30 mouse cellular contexts compared by ENCODE assay signal in genomic region chr9:83922076-83922475, GRCm38 (mm10). TPM values are rescaled to one million over a fixed set of nuclear protein-coding genes. Genes with fewer than 3 reads are reported as not detected.
DNase-seq lines count a peak whose midpoint lies in the region; ATAC-seq and TF ChIP-seq lines count a peak whose summit lies in the region.
"Had no signal": no experiment of that assay in that cellular context is flagged by ENCODE, and none has a peak within 500 bp of the region (broad histone marks: within the 10 kb centered on the region; RNA-seq: fewer than 3 reads in every experiment).

No protein-coding gene starts in this region.

- TF ChIP-seq POLR2A in liver, adult 2 months (IDR thresholded peaks at IDR 0.05; ENCODE audit: extremely low read depth, insufficient read depth, low read length) = no peak

- H3K9me3 ChIP-seq in liver, postnatal 0 days (ENCODE audit: low read length) = no peaks in the 10 kb centered on the region
- H3K9me3 ChIP-seq: embryonic facial prominence, embryonic 13.5 days; forebrain, embryonic 13.5 days; heart, embryonic 12.5 days; hindbrain, embryonic 13.5 days; limb, embryonic 13.5 days; liver, embryonic 12.5 days had no signal

- no peaks in the 10 kb centered on the region; the same call in 1 of the 2 replicates for H3K79me2 ChIP-seq in liver, adult 2 months (ENCODE audit: control insufficient read depth, insufficient read depth, low read length)
- H3K79me2 ChIP-seq in C2C12 (ENCODE audit: control insufficient read depth, insufficient read depth) = no peaks in the 10 kb centered on the region

- H3K9ac ChIP-seq in liver, adult 2 months (ENCODE audit: low read depth, low read length) = no peak overlapping the region
- no peak overlapping the region for H3K9ac ChIP-seq in liver, postnatal 0 days (replicated peaks)
- H3K9ac ChIP-seq: embryonic facial prominence, embryonic 13.5 days; forebrain, embryonic 13.5 days; heart, embryonic 12.5 days; hindbrain, embryonic 13.5 days; limb, embryonic 13.5 days; liver, embryonic 12.5 days had no signal

- no peak for ATAC-seq in liver, postnatal 0 days
- ATAC-seq in megakaryocyte, adult 5-6 weeks (ENCODE audit: poor library complexity, severe bottlenecking) = no peak
- ATAC-seq: forebrain, embryonic 13.5 days; intestine, postnatal 0 days; liver, embryonic 12.5 days; midbrain, embryonic 16.5 days had no signal

- WGBS in liver, adult 2 months = 19% methylated on average over 3 of the region's 3 CpGs
- WGBS in liver, postnatal 0 days (ENCODE audit: insufficient replicate concordance) = 64% methylated on average over 3 of the region's 3 CpGs

- H3K27ac ChIP-seq in liver, adult 2 months (replicated peaks; ENCODE audit: insufficient read depth, low read depth, low read length) = no peak overlapping the region
- no peak overlapping the region for H3K27ac ChIP-seq in liver, postnatal 0 days (ENCODE audit: low read depth)
- H3K27ac ChIP-seq: embryonic facial prominence, embryonic 13.5 days; forebrain, embryonic 13.5 days; heart, adult 2 months; hindbrain, embryonic 13.5 days; kidney, postnatal 0 days; limb, embryonic 13.5 days; liver, embryonic 12.5 days had no signal

- H3K79me3 ChIP-seq in C2C12 (ENCODE audit: low read depth) = no peaks in the 10 kb centered on the region

- no peak overlapping the region for H3ac ChIP-seq in C2C12 (ENCODE audit: control insufficient read depth, insufficient read length, low read depth)

- peaks cover 6% of the 10 kb centered on the region; the same call in 1 of the 2 replicates for H3K4me1 ChIP-seq in liver, adult 2 months (ENCODE audit: control insufficient read depth, insufficient read depth, low read length)
- 0 out of 2 replicates have a peak, but pooled peaks cover 3% of the 10 kb centered on the region for H3K4me1 ChIP-seq in liver, postnatal 0 days (ENCODE audit: insufficient read depth)
- H3K4me1 ChIP-seq: heart, embryonic 12.5 days had no signal

- no peak for TF ChIP-seq EP300 in liver, postnatal 0 days (IDR thresholded peaks at IDR 0.05; ENCODE audit: low read depth)

- DNase-seq in liver, adult 2 months (ENCODE audit: extremely low read depth, low read depth, low spot score) = peak; percentile 79
- no peak for DNase-seq in liver, postnatal 0 days
- peak; percentile 30 for DNase-seq in adipocyte (ENCODE audit: low spot score)
- DNase-seq in ovary, postnatal 36 days (ENCODE audit: low spot score) = no peak
- DNase-seq in frontal cortex, adult 2 months (ENCODE audit: extremely low spot score in 1 of 2, low spot score in 1 of 2) = no peak
- DNase-seq: adrenal gland, postnatal 10 days; cerebellum, adult 8-10 months; cerebellum, postnatal 36 days; embryo, embryonic 11 days; gastrocnemius, postnatal 25 days; heart, adult 2 months; heart, postnatal 4 days; kidney, postnatal 4 days; lung, adult 18-20 months; lung, postnatal 14 days; right cerebral cortex, adult 18-20 months; thymus, postnatal 4 days had no signal

- no peaks in the 10 kb centered on the region for H3K27me3 ChIP-seq in liver, adult 2 months (ENCODE audit: control insufficient read depth, insufficient read depth, low read length)
- H3K27me3 ChIP-seq in liver, postnatal 0 days (ENCODE audit: insufficient read depth, low read length) = no peaks in the 10 kb centered on the region
- H3K27me3 ChIP-seq in C2C12 (ENCODE audit: control insufficient read depth, insufficient read depth, insufficient read length) = no peaks in the 10 kb centered on the region
- H3K27me3 ChIP-seq: embryonic facial prominence, embryonic 13.5 days; forebrain, embryonic 13.5 days; heart, embryonic 12.5 days; hindbrain, embryonic 13.5 days; limb, embryonic 13.5 days; liver, embryonic 12.5 days had no signal

- no peak overlapping the region for H3K4me3 ChIP-seq in liver, adult 2 months (ENCODE audit: insufficient read depth, low read depth, low read length)
- H3K4me3 ChIP-seq in liver, postnatal 0 days (ENCODE audit: low read depth, low read length) = no peak overlapping the region
- no peak overlapping the region for H3K4me3 ChIP-seq in C2C12 (ENCODE audit: insufficient read depth, poor library complexity, severe bottlenecking)
- H3K4me3 ChIP-seq: embryonic facial prominence, embryonic 13.5 days; erythroblast, embryonic 14.5 days; forebrain, embryonic 13.5 days; heart, adult 2 months; heart, embryonic 12.5 days; hindbrain, embryonic 13.5 days; limb, embryonic 13.5 days; liver, embryonic 12.5 days had no signal

- H3K36me3 ChIP-seq in liver, adult 2 months (ENCODE audit: control insufficient read depth, insufficient read depth, low read length) = no peaks in the 10 kb centered on the region
- no peaks in the 10 kb centered on the region for H3K36me3 ChIP-seq in liver, postnatal 0 days (replicated peaks; ENCODE audit: insufficient read depth, low read length)
- no peaks in the 10 kb centered on the region for H3K36me3 ChIP-seq in C2C12 (ENCODE audit: control insufficient read depth, insufficient read depth)
- H3K36me3 ChIP-seq: embryonic facial prominence, embryonic 13.5 days; heart, embryonic 12.5 days; hindbrain, embryonic 13.5 days; limb, embryonic 13.5 days; liver, embryonic 12.5 days had no signal

- H3K4me2 ChIP-seq in liver, postnatal 0 days (ENCODE audit: low read depth, low read length) = no peak overlapping the region
- H3K4me2 ChIP-seq: embryonic facial prominence, embryonic 13.5 days; forebrain, embryonic 13.5 days; heart, embryonic 12.5 days; hindbrain, embryonic 13.5 days; limb, embryonic 13.5 days; liver, embryonic 12.5 days; midbrain, embryonic 11.5 days had no signal

- TF ChIP-seq CTCF in liver, adult 2 months (IDR thresholded peaks at IDR 0.05; ENCODE audit: low read depth, low read length) = no peak
- no peak for TF ChIP-seq CTCF in liver, postnatal 0 days (IDR thresholded peaks at IDR 0.05; ENCODE audit: low read depth)
- TF ChIP-seq CTCF in C2C12 (IDR thresholded peaks at IDR 0.05; ENCODE audit: control insufficient read depth, insufficient read depth, insufficient read length) = no peak

TF ChIP-seq in C2C12, 6 proteins besides CTCF, POLR2A, EP300 and RAD21:
- TF ChIP-seq CEBPB (IDR thresholded peaks at IDR 0.05; ENCODE audit: low read depth) (peak; percentile 33), MAX (IDR thresholded peaks at IDR 0.05) (no peak)

RNA-seq across cellular contexts. Expression of gene Bckdhb, which starts 2.9 kb away (rescaled TPM):
- total RNA-seq in liver, adult 2 months (2014; rRNA removed) = 85.8 and 99.6 TPM in 2 replicates
- 66.0 and 76.8 TPM in 2 replicates for polyA plus RNA-seq in liver, adult 2 months (2012; rRNA removed)
- 123 and 134 TPM in 2 replicates for polyA plus RNA-seq in liver, postnatal 0 days (2015; fragmentation: Nextera tagmentation; extraction: Ambion mirVana)
- polyA plus RNA-seq in C2C12 (2012; fragmentation: generic; extraction: Trizol) = 1.8 TPM
- total RNA-seq in megakaryocyte, adult 5-6 weeks (2015) = 5.5 and 8.8 TPM in 2 replicates
- total RNA-seq in megakaryocyte, adult 5-6 weeks (2017) = 3.6 and 4.8 TPM in 2 replicates
- polyA plus RNA-seq in frontal cortex, adult 2 months (2012; rRNA removed) = 34.8 and 40.1 TPM in 2 replicates

Comparison
In these comparisons a context has a peak if more than half of its experiments do, and no peak if none do; other contexts are left out.
1. DNase-seq: peak in liver, adult 2 months (single experiment) and adipocyte (single experiment); none in liver, postnatal 0 days (single experiment), ovary, postnatal 36 days (single experiment) and frontal cortex, adult 2 months (0 of 2).
2. RNA of gene Bckdhb, which starts 2.9 kb away (polyA plus RNA-seq): 123 to 134 TPM in liver, postnatal 0 days, 66.0 to 76.8 TPM in liver, adult 2 months and 34.8 to 40.1 TPM in frontal cortex, adult 2 months; 1.8 TPM in C2C12 (single experiment); every median in the first group is over 10 times any median in the second.